Mouse (Mus musculus): ENCODE measurements around the gene Cep162.

Cep162 gene

DNA sequence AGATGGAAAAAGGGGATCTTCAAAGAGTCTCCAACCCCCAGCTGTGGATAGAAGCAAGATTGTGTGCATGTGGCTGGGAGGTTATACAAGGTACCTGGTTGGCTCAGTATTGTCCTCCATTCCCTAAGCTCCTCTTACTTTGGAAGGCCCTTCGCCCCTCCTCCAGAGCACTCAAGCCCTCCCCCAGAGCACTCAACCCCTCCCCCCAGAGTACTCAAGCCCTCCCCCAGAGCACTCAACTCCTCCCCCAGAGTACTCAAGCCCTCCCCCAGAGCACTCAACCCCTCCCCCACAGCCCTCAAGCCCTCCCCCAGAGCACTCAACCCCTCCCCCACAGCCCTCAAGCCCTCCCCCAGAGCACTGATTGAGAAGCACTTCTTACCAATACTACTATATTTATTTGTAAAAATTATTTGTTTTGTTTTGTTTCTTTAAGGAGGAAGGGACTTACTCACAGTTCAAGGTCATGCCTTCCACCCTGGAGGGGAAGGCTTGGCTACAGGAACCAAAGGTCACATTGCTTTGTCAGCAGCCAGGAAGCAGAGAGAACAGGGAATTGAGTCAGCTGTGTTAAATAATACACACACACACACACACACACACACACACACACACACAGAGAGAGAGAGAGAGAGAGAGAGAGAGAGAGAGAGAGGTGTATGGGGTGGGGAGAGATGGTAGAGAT lies 102.6 kb downstream of the Cep162 start:
- no peak for DNase-seq

DNA sequence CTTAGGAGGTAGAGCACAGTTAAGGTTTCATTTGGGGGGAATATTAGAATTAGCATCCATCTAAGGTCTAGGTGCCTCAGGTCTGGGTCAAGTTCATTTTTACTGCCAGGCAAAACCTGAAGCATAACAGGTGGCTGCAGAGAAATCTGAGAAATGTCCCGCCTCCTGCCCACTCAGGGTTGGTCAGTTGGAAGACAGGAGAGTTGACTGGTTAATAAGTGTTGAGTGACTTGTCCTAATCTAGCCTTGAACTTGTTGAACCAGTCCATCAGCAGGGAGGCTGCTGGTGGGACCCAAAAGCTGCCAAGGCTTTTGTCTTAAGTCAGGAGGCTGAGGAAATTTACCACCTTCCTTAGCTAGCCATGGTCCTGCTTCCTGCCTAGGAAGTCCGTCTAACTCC lies 107.4 kb downstream of the Cep162 start:
- no peak for DNase-seq

DNA sequence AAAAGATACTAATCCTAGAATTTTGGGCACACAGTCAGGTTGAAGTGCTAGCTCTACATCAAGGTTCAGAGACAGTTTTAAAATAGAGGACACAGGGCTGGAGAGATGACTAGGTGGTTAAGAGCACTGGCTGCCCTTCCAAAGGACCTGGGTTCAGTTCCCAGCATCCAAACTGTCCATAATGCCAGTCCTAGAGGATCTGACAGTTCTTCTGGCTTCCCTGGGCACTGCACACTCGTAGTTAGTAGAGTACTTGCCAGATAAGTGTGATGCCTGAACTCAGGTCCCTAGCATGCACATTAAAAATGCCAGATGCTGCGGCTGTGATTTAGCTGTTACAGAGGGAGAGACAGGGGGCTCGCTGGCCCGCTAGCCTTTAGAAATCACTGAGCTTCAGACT lies 108.9 kb downstream of the Cep162 start:
- DNase-seq: no peak

DNA sequence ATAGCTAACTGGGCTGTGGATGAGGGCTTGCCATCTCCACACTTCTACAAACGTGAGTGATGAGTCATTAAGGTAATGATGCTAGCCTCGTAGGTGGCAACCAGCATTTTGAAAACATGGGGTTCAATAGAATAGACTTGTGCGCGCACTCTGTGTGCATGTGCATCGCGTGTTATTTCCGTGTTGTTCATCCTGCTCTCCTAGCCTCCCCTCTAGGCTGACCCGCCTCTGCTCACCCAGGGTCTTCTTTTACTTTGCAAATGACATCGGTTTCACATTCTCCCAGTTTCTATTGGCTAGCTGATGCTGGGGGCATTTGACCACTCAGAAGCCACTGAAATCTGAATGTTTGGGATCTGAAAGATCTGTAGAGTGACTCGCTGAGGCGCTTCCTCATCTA lies 109.7 kb downstream of the Cep162 start:
- DNase-seq: no peak

DNA sequence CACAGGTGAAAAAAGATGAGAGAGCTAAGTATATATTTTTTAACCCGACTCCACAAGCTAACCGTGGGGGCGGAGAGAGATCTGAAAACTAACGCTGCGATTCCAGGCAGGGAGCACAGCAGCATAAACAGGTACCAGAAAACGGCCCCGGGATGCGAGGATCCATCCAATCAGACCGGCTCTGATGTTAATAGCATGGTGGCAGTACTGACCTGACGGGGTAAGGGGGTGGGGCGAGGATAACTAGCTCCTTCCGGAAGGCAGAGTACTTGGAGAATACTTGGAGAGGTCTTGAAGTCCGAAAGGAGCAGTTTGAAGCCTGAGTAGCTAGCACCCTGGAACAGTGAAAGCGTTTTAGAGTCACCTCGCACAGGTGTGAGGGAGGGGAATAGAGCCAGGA lies 110.2 kb downstream of the Cep162 start:
- DNase-seq: no peak

DNA sequence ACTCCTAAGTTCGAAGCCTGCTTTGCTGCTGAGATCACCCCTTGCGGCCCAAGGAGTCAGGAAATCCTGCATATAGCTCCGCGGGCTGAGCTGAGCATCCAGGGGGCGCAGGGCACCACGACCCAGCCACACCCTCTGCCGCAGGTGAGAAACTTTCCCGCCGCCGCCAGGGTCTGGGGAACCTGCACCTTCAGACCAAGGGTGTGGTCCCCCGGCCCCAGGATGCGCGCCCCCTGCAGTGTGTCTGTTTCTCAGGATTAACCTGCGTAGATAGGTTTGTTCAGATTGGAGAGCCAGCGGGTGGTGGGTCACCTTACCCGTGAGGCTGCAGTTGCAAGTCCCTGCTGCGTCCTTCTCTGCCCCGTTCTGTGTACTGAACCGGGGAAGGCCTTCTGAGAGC lies 110.8 kb downstream of the Cep162 start:
- peak; percentile 14 for DNase-seq

DNA sequence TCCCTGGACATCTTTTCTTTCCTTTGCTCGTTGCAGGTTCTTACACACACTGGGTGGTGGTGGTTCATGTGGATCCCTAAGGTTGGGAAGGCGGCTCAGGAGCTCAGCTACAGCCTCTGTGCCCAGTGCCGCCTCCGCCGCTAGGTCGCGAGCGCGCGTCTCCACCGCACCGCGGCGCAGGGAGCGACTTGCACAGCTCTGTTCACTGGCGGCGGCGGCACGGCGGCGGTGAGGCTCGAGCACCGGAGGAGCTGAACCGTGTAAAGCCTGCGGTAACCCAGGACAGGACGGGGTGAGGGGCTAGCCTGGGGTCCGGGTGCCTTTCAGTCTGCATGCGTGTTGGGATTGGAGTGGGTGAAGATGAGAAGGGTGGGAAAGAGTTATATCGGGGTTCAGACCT lies 111.2 kb downstream of the Cep162 start, which contains the start of gene Mrap2:
Gene Mrap2, plus strand, starts transcription at position 201 of the 400 bp plus-strand sequence.
- peak; percentile 64 for DNase-seq

DNA sequence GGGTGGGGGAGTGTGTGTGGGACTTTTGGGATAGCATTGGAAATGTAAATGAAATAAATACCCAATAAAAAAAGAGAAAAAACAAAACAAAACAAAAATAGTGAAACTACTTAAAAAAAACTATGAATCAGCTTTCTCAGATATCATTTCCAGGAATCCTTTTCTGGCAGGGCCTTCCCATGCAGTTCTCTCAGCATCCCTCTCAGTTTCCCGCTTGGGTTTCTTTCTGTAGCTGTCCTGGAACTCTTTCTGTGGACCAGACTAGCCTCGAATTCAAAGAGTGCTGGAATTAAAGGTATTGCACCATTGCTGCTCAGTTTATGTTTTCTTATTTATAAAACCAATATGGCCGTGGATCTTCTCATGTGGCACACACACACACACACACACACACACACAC lies 112.3 kb downstream of the Cep162 start:
- no peak for DNase-seq
